Mouse (Mus musculus) midbrain, embryonic 12.5 days (tissue): Measurements from ENCODE around the gene Bmt2. TPM values are rescaled to one million over a fixed set of nuclear protein-coding genes. Genes with fewer than 3 reads are reported as not detected.

Source experiments
- ATAC-seq: fragments of 200-750 bp; cut with Nextera tagmentation; 2 replicates; pipeline ENCODE4 v1.8.0; 2017; ENCODE audit warnings: low read depth, moderate TSS enrichment, moderate library complexity; ENCODE audit not compliant: low FRiP score
- H3K27ac ChIP-seq: fragments of 300-500 bp; sonication (generic); replicated peaks from 2 replicates; pipeline ENCODE4 v1.5.1; 2016; ENCODE audit warnings: mild to moderate bottlenecking
- H3K27me3 ChIP-seq: fragments of 300-500 bp; sonication (generic); 2 replicates; pipeline ENCODE4 v1.6.1; 2016; ENCODE audit warnings: mild to moderate bottlenecking
- H3K36me3 ChIP-seq: fragments of 300-500 bp; sonication (generic); 2 replicates; pipeline ENCODE4 v1.6.1; 2016
- H3K4me1 ChIP-seq: fragments of 300-500 bp; sonication (generic); 2 replicates; pipeline ENCODE4 v1.6.1; 2016
- H3K4me2 ChIP-seq: fragments of 300-500 bp; sonication (generic); replicated peaks from 2 replicates; pipeline ENCODE4 v1.6.1; 2016; ENCODE audit warnings: mild to moderate bottlenecking, moderate library complexity
- H3K4me3 ChIP-seq: fragments of 300-500 bp; sonication (generic); 2 replicates; pipeline ENCODE4 v1.5.1; 2016; ENCODE audit warnings: mild to moderate bottlenecking
- H3K9ac ChIP-seq: fragments of 300-500 bp; sonication (generic); replicated peaks from 2 replicates; pipeline ENCODE4 v1.6.1; 2016; ENCODE audit warnings: mild to moderate bottlenecking, moderate library complexity
- H3K9me3 ChIP-seq: fragments of 300-500 bp; sonication (generic); 2 replicates; pipeline ENCODE4 v1.6.1; 2016; ENCODE audit warnings: mild to moderate bottlenecking
- WGBS: fragments of 180-500 bp; shearing (Covaris S2); methylation state at CpG from one replicate; pipeline ENCODE4 v1.1.7; 2016; 5-methylcytosine and 5-hydroxymethylcytosine counted together
- polyA plus RNA-seq: library from polyadenylated mRNA; unstranded; fragments of >200 nt; fragmentation: Nextera tagmentation; extraction: Ambion mirVana; gene quantifications from 2 replicates; pipeline ENCODE4 v1.2.1, GENCODE M21; 2016

Bmt2 gene
- polyA plus RNA-seq, result 27.2 and 27.8 TPM in 2 replicates

- WGBS, result under 1% methylated on average over 33 of the region's 37 CpGs
- Histone ChIP-seq H3K27me3 (no peaks in the 10 kb centered on the region), H3K4me3 (peak within 1 kb of the TSS; percentile 86), H3K36me3 (no peaks in the 10 kb centered on the region), H3K4me2 (peak within 1 kb of the TSS; percentile 82), H3K4me1 (peaks cover 11% of the 10 kb centered on the region), H3K27ac (peak within 1 kb of the TSS; percentile 96), H3K9ac (peak within 1 kb of the TSS; percentile 88), H3K9me3 (no peaks in the 10 kb centered on the region)
- ATAC-seq, result peak; percentile 99
Observed at GRCm38 (mm10) chr6:13677818-13678282, at the start of gene Bmt2. Gene Bmt2, minus strand, starts transcription at chr6:13677966.

DNA sequence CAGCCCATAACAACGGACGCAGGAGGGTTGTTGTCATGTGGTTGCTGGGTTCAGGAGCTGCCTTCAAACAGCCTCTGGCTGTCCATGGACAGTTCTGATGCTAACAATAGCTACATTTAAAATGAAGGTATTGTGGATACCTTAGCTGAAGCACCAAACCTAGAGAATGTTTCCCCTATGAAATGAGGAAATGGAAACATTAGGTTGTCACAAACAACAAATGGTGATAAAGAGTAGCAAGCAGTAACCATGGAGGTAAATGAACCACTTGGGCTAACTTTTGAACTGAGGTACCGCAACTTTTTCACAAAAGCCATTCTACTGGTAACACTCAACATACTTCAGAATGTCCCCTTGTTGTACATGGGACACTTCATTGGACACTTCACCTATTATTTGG lies 44.4 kb upstream of the Bmt2 start:
- H3K9me3 ChIP-seq, result no peaks in the 10 kb centered on the region
- H3K27me3 ChIP-seq, result no peaks in the 10 kb centered on the region
- H3K9ac ChIP-seq, result no peak overlapping the region
- no peak overlapping the region for H3K27ac ChIP-seq
- no peak for ATAC-seq
- no peak overlapping the region for H3K4me3 ChIP-seq
- WGBS, result 97% methylated on average over 3 of the region's 3 CpGs
- no peaks in the 10 kb centered on the region for H3K36me3 ChIP-seq
- H3K4me1 ChIP-seq, result no peaks in the 10 kb centered on the region
- no peak overlapping the region for H3K4me2 ChIP-seq

- ATAC-seq, result no peak
- no peaks in the 10 kb centered on the region for H3K36me3 ChIP-seq
- 74% methylated on average over 3 of the region's 3 CpGs for WGBS
Observed at GRCm38 (mm10) chr6:13714867-13715266, 37.1 kb upstream of the Bmt2 start.

GRCm38 (mm10) chr6:13696882-13697281 lies 19.1 kb upstream of the Bmt2 start:
- Histone ChIP-seq H3K4me1 (no peaks in the 10 kb centered on the region), H3K9ac (no peak overlapping the region), H3K27me3 (no peaks in the 10 kb centered on the region), H3K36me3 (no peaks in the 10 kb centered on the region), H3K4me2 (no peak overlapping the region), H3K27ac (no peak overlapping the region), H3K9me3 (no peaks in the 10 kb centered on the region), H3K4me3 (no peak overlapping the region)
- no peak for ATAC-seq
- 87% methylated on average over 4 of the region's 4 CpGs for WGBS

More at GRCm38 (mm10) chr6:13714867-13715266, 37.1 kb upstream of the Bmt2 start:
- H3K4me3 ChIP-seq, result no peak overlapping the region
- no peak overlapping the region for H3K9ac ChIP-seq
- no peak overlapping the region for H3K27ac ChIP-seq
- H3K4me2 ChIP-seq, result no peak overlapping the region
- H3K4me1 ChIP-seq, result no peaks in the 10 kb centered on the region
- H3K27me3 ChIP-seq, result no peaks in the 10 kb centered on the region
- no peaks in the 10 kb centered on the region for H3K9me3 ChIP-seq

- no peak for ATAC-seq
- WGBS, result 90% methylated on average over 2 of the region's 2 CpGs
- Histone ChIP-seq H3K9me3 (no peaks in the 10 kb centered on the region), H3K4me2 (no peak overlapping the region), H3K4me1 (no peaks in the 10 kb centered on the region), H3K27me3 (no peaks in the 10 kb centered on the region), H3K27ac (no peak overlapping the region), H3K9ac (no peak overlapping the region), H3K4me3 (no peak overlapping the region), H3K36me3 (no peaks in the 10 kb centered on the region)
Observed at GRCm38 (mm10) chr6:13695103-13695845, 17.5 kb upstream of the Bmt2 start.

GRCm38 (mm10) chr6:13691657-13692294 lies 14.0 kb upstream of the Bmt2 start:
- no peaks in the 10 kb centered on the region for H3K4me1 ChIP-seq
- no peak overlapping the region for H3K4me3 ChIP-seq
- no peak for ATAC-seq
- H3K4me2 ChIP-seq, result no peak overlapping the region
- no peaks in the 10 kb centered on the region for H3K27me3 ChIP-seq
- H3K9ac ChIP-seq, result no peak overlapping the region
- no peaks in the 10 kb centered on the region for H3K36me3 ChIP-seq
- no peak overlapping the region for H3K27ac ChIP-seq
- WGBS, result 86% methylated on average over 2 of the region's 2 CpGs
- no peaks in the 10 kb centered on the region for H3K9me3 ChIP-seq

- Histone ChIP-seq H3K27me3 (no peaks in the 10 kb centered on the region), H3K4me3 (no peak overlapping the region), H3K36me3 (no peaks in the 10 kb centered on the region), H3K9ac (no peak overlapping the region), H3K27ac (no peak overlapping the region), H3K4me1 (no peaks in the 10 kb centered on the region), H3K4me2 (no peak overlapping the region), H3K9me3 (no peaks in the 10 kb centered on the region)
- no peak for ATAC-seq
Observed at GRCm38 (mm10) chr6:13690398-13690797, 12.6 kb upstream of the Bmt2 start.

- no peak overlapping the region for H3K9ac ChIP-seq
- H3K27me3 ChIP-seq, result no peaks in the 10 kb centered on the region
- ATAC-seq, result no peak
- H3K4me2 ChIP-seq, result no peak overlapping the region
- H3K4me1 ChIP-seq, result no peaks in the 10 kb centered on the region
- H3K36me3 ChIP-seq, result no peaks in the 10 kb centered on the region
- no peak overlapping the region for H3K27ac ChIP-seq
- WGBS, result 96% methylated on average over 2 of the region's 2 CpGs
- H3K9me3 ChIP-seq, result no peaks in the 10 kb centered on the region
- H3K4me3 ChIP-seq, result no peak overlapping the region
Observed at GRCm38 (mm10) chr6:13683929-13684595, 6.3 kb upstream of the Bmt2 start.

GRCm38 (mm10) chr6:13678349-13678748 lies 583 bp upstream of the Bmt2 start:
- Histone ChIP-seq H3K4me2 (peak overlapping the region; percentile 82), H3K27me3 (no peaks in the 10 kb centered on the region), H3K9ac (no peak overlapping the region), H3K27ac (0 out of 2 replicates have a peak overlapping the region, but pooled peaks have one; percentile 30), H3K36me3 (no peaks in the 10 kb centered on the region), H3K4me3 (peak overlapping the region; percentile 86), H3K4me1 (peaks cover 11% of the 10 kb centered on the region), H3K9me3 (no peaks in the 10 kb centered on the region)
- WGBS, result 14% methylated on average over 5 of the region's 5 CpGs
- ATAC-seq, result no peak

- WGBS, result 0% methylated on average over 41 of the region's 43 CpGs
- Histone ChIP-seq H3K4me3 (peak overlapping the region; percentile 86), H3K27ac (peak overlapping the region; percentile 96), H3K9me3 (no peaks in the 10 kb centered on the region), H3K27me3 (no peaks in the 10 kb centered on the region), H3K36me3 (no peaks in the 10 kb centered on the region), H3K9ac (peak overlapping the region; percentile 88), H3K4me1 (peaks cover 11% of the 10 kb centered on the region), H3K4me2 (peak overlapping the region; percentile 82)
- peak; percentile 82 for ATAC-seq
Observed at GRCm38 (mm10) chr6:13677141-13677761, 515 bp downstream of the Bmt2 start.

DNA sequence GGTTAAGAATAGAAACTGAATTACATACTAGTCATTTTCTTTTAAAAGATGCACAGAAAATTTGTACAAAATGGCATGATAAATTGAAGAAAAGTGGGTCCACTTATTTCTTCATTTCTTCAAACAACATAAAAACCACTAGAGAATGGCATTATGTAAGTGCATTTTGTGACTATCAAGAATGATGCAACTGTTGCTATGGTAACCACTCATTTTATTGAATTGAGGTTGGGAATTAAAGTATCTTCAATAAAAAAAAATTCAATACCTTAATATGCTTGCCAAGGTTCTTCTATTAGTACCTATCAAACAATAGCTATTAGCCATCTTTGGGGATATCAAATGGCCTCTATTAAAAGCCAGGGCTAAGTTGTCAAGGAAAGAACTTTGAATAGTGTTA lies 1.6 kb downstream of the Bmt2 start:
- Histone ChIP-seq H3K9me3 (no peaks in the 10 kb centered on the region), H3K4me1 (peaks cover 11% of the 10 kb centered on the region), H3K4me3 (peak overlapping the region; percentile 86), H3K36me3 (no peaks in the 10 kb centered on the region), H3K9ac (no peak overlapping the region), H3K27me3 (no peaks in the 10 kb centered on the region), H3K27ac (no peak overlapping the region), H3K4me2 (peak overlapping the region; percentile 82)
- no peak for ATAC-seq
